Mouse (Mus musculus): ENCODE measurements around the gene Ces1f. TPM values are rescaled to one million over a fixed set of nuclear protein-coding genes. Genes with fewer than 3 reads are reported as not detected.

Ces1f gene
- not detected in 4 replicates for total RNA-seq (2023)

DNA sequence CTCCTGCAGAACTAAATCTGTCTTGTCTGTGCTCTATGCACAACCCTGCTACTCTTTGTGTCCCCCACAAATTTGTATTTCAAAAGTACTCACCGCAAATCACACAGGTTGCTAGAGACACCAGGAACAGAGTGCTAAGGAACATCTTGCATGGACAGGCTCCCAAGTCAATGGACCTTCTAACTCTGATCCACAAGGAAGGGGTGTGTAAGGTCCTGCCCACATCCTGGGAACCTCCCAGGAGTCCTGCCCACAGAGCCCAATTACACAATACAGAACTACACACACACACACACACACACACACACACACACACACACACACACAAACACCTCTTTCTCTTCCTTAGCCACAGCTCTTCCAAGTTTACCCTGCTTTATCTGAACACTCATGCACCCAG is at the start of gene Ces1f:
Gene Ces1f, minus strand, starts transcription at position 192 of the 400 bp plus-strand sequence.

DNA sequence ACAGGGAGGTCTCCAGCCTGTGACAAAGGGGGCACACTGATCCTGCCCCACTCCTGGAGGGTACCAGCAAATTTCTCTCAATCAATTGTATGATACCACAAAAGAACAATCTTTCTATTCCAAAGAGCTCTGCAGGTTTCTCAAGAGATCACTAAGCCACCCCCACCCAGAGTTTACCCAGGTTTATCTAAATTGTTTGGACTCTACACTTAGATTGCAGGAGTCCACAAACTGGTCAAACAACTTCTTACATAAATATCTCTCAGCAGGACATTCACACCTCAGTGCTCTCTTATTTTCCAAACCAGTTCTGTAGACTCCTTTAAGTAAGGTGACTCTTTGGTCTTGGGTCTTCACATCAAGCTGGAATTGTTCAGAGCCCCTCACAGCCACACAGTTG is 50.1 kb downstream of the Ces1f start, which contains the start of gene Ces1e:
Gene Ces1e, minus strand, starts transcription at position 174 of the 400 bp plus-strand sequence.

Other genes starting within 250 kb of the Ces1f start
- gene Ces1a, start 231.6 kb downstream of the Ces1f start, total RNA-seq (2023), result not detected in 4 replicates
- gene Ces1b, start 199.7 kb downstream of the Ces1f start, total RNA-seq (2023), result not detected in 4 replicates
- gene Ces1c, start 148.5 kb downstream of the Ces1f start, total RNA-seq (2023), result not detected in 4 replicates
- not detected in 4 replicates for gene Ces1d, start 81.9 kb downstream of the Ces1f start, total RNA-seq (2023)
- not detected in 4 replicates for gene Ces1e, start 50.1 kb downstream of the Ces1f start, total RNA-seq (2023)
- not detected in 4 replicates for gene Ces1g, start 57.6 kb upstream of the Ces1f start, total RNA-seq (2023)
- gene Ces1h, start 100.0 kb upstream of the Ces1f start, total RNA-seq (2023), result not detected in 4 replicates